Mouse (Mus musculus) heart, adult 2 months (tissue): ENCODE results near the gene Srsf1. TPM values are rescaled to one million over a fixed set of nuclear protein-coding genes. Genes with fewer than 3 reads are reported as not detected.
A peak's percentile ranks its signal among the peaks of the same experiment; 100 is the strongest.

ENCODE experiments used
- DNase-seq, 2 experiments: peaks; one replicate each; pipeline ENCODE4 v3.0.0; 2021
- H3K27ac ChIP-seq: fragments of 200-600 bp; 2 replicates; pipeline ENCODE4 v1.8.1; 2022
- H3K27me3 ChIP-seq: fragments of 200-500 bp; 2 replicates; pipeline ENCODE4 v1.6.1; 2012; ENCODE audit warnings: mild to moderate bottlenecking, low read length, inconsistent platforms, mixed read lengths; ENCODE audit not compliant: control insufficient read depth, insufficient read depth
- H3K36me3 ChIP-seq: fragments of 200-500 bp; 2 replicates; pipeline ENCODE4 v1.6.1; 2012; ENCODE audit warnings: low read length, inconsistent platforms; ENCODE audit not compliant: control insufficient read depth, insufficient read depth
- H3K4me1 ChIP-seq: fragments of 200-500 bp; 2 replicates; pipeline ENCODE4 v1.6.1; 2011; ENCODE audit warnings: low read length; ENCODE audit not compliant: control insufficient read depth, insufficient read depth
- H3K4me3 ChIP-seq: fragments of 200-600 bp; 2 replicates; pipeline ENCODE4 v1.8.1; 2022
- H3K79me2 ChIP-seq: fragments of 200-500 bp; replicated peaks from 2 replicates; pipeline ENCODE4 v1.6.1; 2012; ENCODE audit warnings: mild to moderate bottlenecking, inconsistent platforms, low read length, moderate library complexity, mixed read lengths; ENCODE audit not compliant: control insufficient read depth, insufficient read depth
- H3K9ac ChIP-seq: fragments of 200-500 bp; 2 replicates; pipeline ENCODE4 v1.6.1; 2012; ENCODE audit warnings: low read depth, mild to moderate bottlenecking, control low read depth, inconsistent platforms, low read length, mixed read lengths
- CTCF ChIP-seq: fragments of 200-600 bp; IDR thresholded peaks from 2 replicates; pipeline ENCODE4 v1.8.1; 2022; ENCODE audit warnings: antibody characterized with exemption, mild to moderate bottlenecking, moderate library complexity
- EP300 ChIP-seq: fragments of 200-500 bp; IDR thresholded peaks from 2 replicates; pipeline ENCODE4 v1.6.1; 2011; ENCODE audit warnings: low read depth, low read length, control low read depth; ENCODE audit not compliant: insufficient read depth
- POLR2A ChIP-seq: fragments of 200-500 bp; IDR thresholded peaks from 2 replicates; pipeline ENCODE4 v1.6.1; 2011; ENCODE audit warnings: mild to moderate bottlenecking, low read depth, low read length, control low read depth; ENCODE audit not compliant: insufficient read depth
- WGBS: fragments of 180-500 bp; shearing (Covaris S2); methylation state at CpG from one replicate; pipeline ENCODE4 v1.1.7; 2018; 5-methylcytosine and 5-hydroxymethylcytosine counted together
- intact Hi-C: fragments of 180-260 bp; cut with DNase I; formaldehyde crosslinking; loops from one replicate; pipeline ENCODE4 v1.15.1; 2025
- polyA plus RNA-seq: library from polyadenylated mRNA; depleted of rRNA; stranded (reverse); fragments of >200 nt; gene quantifications from 2 replicates; pipeline ENCODE4 v1.2.3, GENCODE M21; 2012
- total RNA-seq, 2 experiments: library from RNA; stranded (reverse); gene quantifications; 2 replicates each; pipeline ENCODE4 v1.2.3; 2021

The Srsf1 gene
- total and polyA plus RNA-seq, 3 experiments, result 39.3 to 99.7 (median 99.5) TPM

GRCm38 (mm10) chr11:88053821-88054220 is 6.6 kb downstream of the Srsf1 start:
- no peaks in the 10 kb centered on the region; the same call in 1 of the 2 replicates for H3K79me2 ChIP-seq
- H3K27me3 ChIP-seq, result no peaks in the 10 kb centered on the region
- peaks cover 28% of the 10 kb centered on the region for H3K36me3 ChIP-seq
- no peak overlapping the region for H3K4me3 ChIP-seq
- H3K9ac ChIP-seq, result no peak overlapping the region
- H3K27ac ChIP-seq, result no peak overlapping the region
- intact Hi-C loops, result no loop called here
- 59% methylated on average over 3 of the region's 3 CpGs for WGBS
- H3K4me1 ChIP-seq, result peaks cover 4% of the 10 kb centered on the region
- TF ChIP-seq POLR2A, result 0 out of 2 replicates have a peak, but pooled peaks have one; percentile 17
- no peak for TF ChIP-seq EP300
- DNase-seq, result no peak

GRCm38 (mm10) chr11:88054589-88054988 is 7.4 kb downstream of the Srsf1 start:
- intact Hi-C loops, result no loop called here
- Histone ChIP-seq H3K79me2 (no peaks in the 10 kb centered on the region), H3K27me3 (no peaks in the 10 kb centered on the region), H3K36me3 (peaks cover 21% of the 10 kb centered on the region), H3K9ac (no peak overlapping the region), H3K4me3 (no peak overlapping the region), H3K27ac (no peak overlapping the region), H3K4me1 (peaks cover 3% of the 10 kb centered on the region)
- TF ChIP-seq POLR2A (0 out of 2 replicates have a peak, but pooled peaks have one; percentile 18), CTCF (peak; percentile 85), EP300 (no peak)
- peak in 1 of 2 experiments; percentile 35 for DNase-seq
- WGBS, result 70% methylated on average over 1 of the region's 1 CpGs

- intact Hi-C loops, result no loop called here
- Histone ChIP-seq H3K4me3 (no peak overlapping the region), H3K4me1 (peaks cover 3% of the 10 kb centered on the region), H3K79me2 (no peaks in the 10 kb centered on the region), H3K9ac (no peak overlapping the region), H3K27me3 (no peaks in the 10 kb centered on the region), H3K27ac (no peak overlapping the region), H3K36me3 (peaks cover 12% of the 10 kb centered on the region)
- WGBS, result 83% methylated on average over 2 of the region's 2 CpGs
- DNase-seq, result no peak
- no peak for TF ChIP-seq POLR2A
- TF ChIP-seq CTCF, result no peak
- TF ChIP-seq EP300, result no peak
Measured at GRCm38 (mm10) chr11:88055777-88056176, 8.6 kb downstream of the Srsf1 start.

GRCm38 (mm10) chr11:88057788-88058187 is 10.6 kb downstream of the Srsf1 start:
- H3K4me3 ChIP-seq, result no peak overlapping the region
- 78% methylated on average over 2 of the region's 2 CpGs for WGBS
- no peak overlapping the region for H3K27ac ChIP-seq
- DNase-seq, result no peak
- no peaks in the 10 kb centered on the region for H3K27me3 ChIP-seq
- intact Hi-C loops, result no loop called here
- H3K36me3 ChIP-seq, result peaks cover 3% of the 10 kb centered on the region
- H3K9ac ChIP-seq, result no peak overlapping the region
- H3K79me2 ChIP-seq, result no peaks in the 10 kb centered on the region
- peak; percentile 26; the same call in 1 of the 2 replicates for TF ChIP-seq CTCF
- no peak for TF ChIP-seq POLR2A
- H3K4me1 ChIP-seq, result peaks cover 3% of the 10 kb centered on the region

GRCm38 (mm10) chr11:88059141-88059540 is 12.0 kb downstream of the Srsf1 start:
- peak; percentile 31 to 56 for DNase-seq
- H3K79me2 ChIP-seq, result no peaks in the 10 kb centered on the region
- peak; percentile 93 for TF ChIP-seq EP300
- peak; percentile 87 for TF ChIP-seq CTCF
- TF ChIP-seq POLR2A, result 0 out of 2 replicates have a peak, but pooled peaks have one; percentile 15
- peak overlapping the region; percentile 25; the same call in 1 of the 2 replicates for H3K9ac ChIP-seq
- WGBS, result 37% methylated on average over 2 of the region's 2 CpGs
- no peak overlapping the region for H3K27ac ChIP-seq
- intact Hi-C loops, result loop anchor here (1.0 kb wide), 2 partner anchors 103 to 138 kb away; no protein-coding TSS in a partner anchor
- H3K27me3 ChIP-seq, result no peaks in the 10 kb centered on the region
- peaks cover 3% of the 10 kb centered on the region for H3K4me1 ChIP-seq
- H3K36me3 ChIP-seq, result no peaks in the 10 kb centered on the region; the same call in 1 of the 2 replicates
- H3K4me3 ChIP-seq, result no peak overlapping the region

GRCm38 (mm10) chr11:88061892-88062625 is 14.9 kb downstream of the Srsf1 start:
- intact Hi-C loops, result no loop called here
- TF ChIP-seq EP300 (no peak), CTCF (peak; percentile 69)
- Histone ChIP-seq H3K36me3 (no peaks in the 10 kb centered on the region), H3K9ac (no peak overlapping the region), H3K4me1 (peaks cover 3% of the 10 kb centered on the region), H3K27ac (no peak overlapping the region), H3K4me3 (no peak overlapping the region), H3K27me3 (no peaks in the 10 kb centered on the region), H3K79me2 (no peaks in the 10 kb centered on the region; the same call in 1 of the 2 replicates)
- DNase-seq, result no peak
- WGBS, result 47% methylated on average over 2 of the region's 2 CpGs
